Mouse (Mus musculus) heart, adult 2 months (tissue): ENCODE measurements at regions not wholly inside any gene's neighbourhood (a gene's known extent, or its start where the extent isn't known, plus 50 kb on each side); places are given as distances from the start of the nearest gene placed in this dataset.

Experiments used
- DNase-seq, 2 experiments: peaks; one replicate each; pipeline ENCODE4 v3.0.0; 2021
- H3K27ac ChIP-seq: fragments of 200-600 bp; 2 replicates; pipeline ENCODE4 v1.8.1; 2022
- H3K27me3 ChIP-seq: fragments of 200-500 bp; 2 replicates; pipeline ENCODE4 v1.6.1; 2012; ENCODE audit warnings: mild to moderate bottlenecking, low read length, inconsistent platforms, mixed read lengths; ENCODE audit not compliant: control insufficient read depth, insufficient read depth
- H3K36me3 ChIP-seq: fragments of 200-500 bp; 2 replicates; pipeline ENCODE4 v1.6.1; 2012; ENCODE audit warnings: low read length, inconsistent platforms; ENCODE audit not compliant: control insufficient read depth, insufficient read depth
- H3K4me1 ChIP-seq: fragments of 200-500 bp; 2 replicates; pipeline ENCODE4 v1.6.1; 2011; ENCODE audit warnings: low read length; ENCODE audit not compliant: control insufficient read depth, insufficient read depth
- H3K4me3 ChIP-seq: fragments of 200-600 bp; 2 replicates; pipeline ENCODE4 v1.8.1; 2022
- H3K79me2 ChIP-seq: fragments of 200-500 bp; replicated peaks from 2 replicates; pipeline ENCODE4 v1.6.1; 2012; ENCODE audit warnings: mild to moderate bottlenecking, inconsistent platforms, low read length, moderate library complexity, mixed read lengths; ENCODE audit not compliant: control insufficient read depth, insufficient read depth
- H3K9ac ChIP-seq: fragments of 200-500 bp; 2 replicates; pipeline ENCODE4 v1.6.1; 2012; ENCODE audit warnings: low read depth, mild to moderate bottlenecking, control low read depth, inconsistent platforms, low read length, mixed read lengths
- CTCF ChIP-seq: fragments of 200-600 bp; IDR thresholded peaks from 2 replicates; pipeline ENCODE4 v1.8.1; 2022; ENCODE audit warnings: antibody characterized with exemption, mild to moderate bottlenecking, moderate library complexity
- EP300 ChIP-seq: fragments of 200-500 bp; IDR thresholded peaks from 2 replicates; pipeline ENCODE4 v1.6.1; 2011; ENCODE audit warnings: low read depth, low read length, control low read depth; ENCODE audit not compliant: insufficient read depth
- POLR2A ChIP-seq: fragments of 200-500 bp; IDR thresholded peaks from 2 replicates; pipeline ENCODE4 v1.6.1; 2011; ENCODE audit warnings: mild to moderate bottlenecking, low read depth, low read length, control low read depth; ENCODE audit not compliant: insufficient read depth
- WGBS: fragments of 180-500 bp; shearing (Covaris S2); methylation state at CpG from one replicate; pipeline ENCODE4 v1.1.7; 2018; 5-methylcytosine and 5-hydroxymethylcytosine counted together
- intact Hi-C: fragments of 180-260 bp; cut with DNase I; formaldehyde crosslinking; loops from one replicate; pipeline ENCODE4 v1.15.1; 2025

- no peaks in the 10 kb centered on the region for H3K4me1 ChIP-seq
- WGBS = 80% methylated on average over 4 of the region's 4 CpGs
These were observed 216.1 kb upstream of the Stt3b start for GRCm38 (mm10) chr9:115526322-115526721.

GRCm38 (mm10) chr9:115526981-115527380, 216.8 kb upstream of the Stt3b start:
- no peak for TF ChIP-seq POLR2A
- no peak for TF ChIP-seq CTCF
- TF ChIP-seq EP300 = no peak
- Histone ChIP-seq H3K27me3 (no peaks in the 10 kb centered on the region), H3K79me2 (no peaks in the 10 kb centered on the region), H3K36me3 (no peaks in the 10 kb centered on the region), H3K9ac (no peak overlapping the region), H3K4me1 (no peaks in the 10 kb centered on the region), H3K27ac (no peak overlapping the region), H3K4me3 (no peak overlapping the region)
- WGBS = 68% methylated on average over 6 of the region's 6 CpGs
- intact Hi-C loops = no loop called here
- no peak for DNase-seq

More at GRCm38 (mm10) chr9:115526322-115526721, 216.1 kb upstream of the Stt3b start:
- Histone ChIP-seq H3K4me3 (no peak overlapping the region), H3K36me3 (no peaks in the 10 kb centered on the region), H3K27ac (no peak overlapping the region), H3K79me2 (no peaks in the 10 kb centered on the region), H3K9ac (no peak overlapping the region), H3K27me3 (no peaks in the 10 kb centered on the region)
- intact Hi-C loops = no loop called here
- DNase-seq = no peak
- no peak for TF ChIP-seq CTCF
- TF ChIP-seq POLR2A = no peak
- TF ChIP-seq EP300 = no peak

DNA sequence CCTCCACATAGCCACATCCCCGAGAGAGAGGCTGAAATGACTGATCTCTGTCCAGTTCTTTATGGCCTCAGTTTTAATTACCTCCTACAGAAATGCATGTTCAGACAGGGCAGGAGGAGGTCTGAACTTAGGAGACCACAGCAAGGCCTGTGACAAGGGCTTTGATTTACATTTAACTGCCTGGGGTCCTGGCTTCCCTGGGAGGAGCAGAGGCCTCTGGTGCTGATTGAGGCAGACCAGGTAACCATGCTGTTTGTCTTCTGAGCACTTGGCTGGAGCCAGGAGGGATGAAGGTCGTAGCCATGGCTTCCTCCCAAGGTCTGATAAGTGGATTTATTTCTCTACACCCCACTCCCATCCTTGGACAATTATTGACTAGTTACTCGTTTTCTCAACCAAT, 224.0 kb upstream of the Stt3b start:
- Histone ChIP-seq H3K27me3 (no peaks in the 10 kb centered on the region), H3K79me2 (no peaks in the 10 kb centered on the region), H3K4me1 (no peaks in the 10 kb centered on the region), H3K9ac (no peak overlapping the region), H3K4me3 (no peak overlapping the region), H3K36me3 (no peaks in the 10 kb centered on the region), H3K27ac (no peak overlapping the region)
- 52% methylated on average over 3 of the region's 3 CpGs for WGBS
- intact Hi-C loops = no loop called here
- DNase-seq = no peak
- TF ChIP-seq POLR2A (no peak), EP300 (no peak), CTCF (no peak)

DNA sequence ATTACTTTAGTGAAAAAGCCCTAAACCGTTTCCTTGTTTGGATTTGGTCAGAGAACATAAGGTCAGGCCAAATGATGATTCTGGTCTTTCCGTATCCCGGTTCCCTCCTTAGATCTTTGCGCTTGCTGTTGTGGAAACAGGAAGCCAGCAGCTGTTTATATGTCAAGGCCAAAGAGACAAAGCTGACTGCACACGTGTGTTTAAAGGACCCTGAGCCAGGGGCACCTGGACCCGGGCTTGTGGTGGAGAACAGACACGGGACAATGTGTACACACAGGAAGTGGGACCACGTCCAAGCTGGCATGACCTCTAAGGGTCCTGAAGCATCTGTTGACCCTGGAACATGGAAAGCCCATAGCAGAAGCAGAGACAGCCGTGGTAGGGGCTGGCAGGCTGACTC, 233.4 kb upstream of the Stt3b start:
- WGBS = 35% methylated on average over 9 of the region's 9 CpGs
- Histone ChIP-seq H3K36me3 (no peaks in the 10 kb centered on the region), H3K4me3 (no peak overlapping the region), H3K27ac (no peak overlapping the region), H3K9ac (no peak overlapping the region), H3K27me3 (no peaks in the 10 kb centered on the region), H3K79me2 (no peaks in the 10 kb centered on the region), H3K4me1 (no peaks in the 10 kb centered on the region)
- TF ChIP-seq POLR2A (no peak), EP300 (no peak), CTCF (no peak)
- intact Hi-C loops = no loop called here
- peak in 1 of 2 experiments; percentile 16 for DNase-seq

- intact Hi-C loops = no loop called here
- H3K9ac ChIP-seq = no peak overlapping the region
- H3K4me1 ChIP-seq = no peaks in the 10 kb centered on the region
- TF ChIP-seq POLR2A = no peak
- TF ChIP-seq CTCF = no peak
- TF ChIP-seq EP300 = no peak
- H3K79me2 ChIP-seq = no peaks in the 10 kb centered on the region
- 75% methylated on average over 4 of the region's 4 CpGs for WGBS
- no peak overlapping the region for H3K27ac ChIP-seq
- no peaks in the 10 kb centered on the region for H3K27me3 ChIP-seq
- no peaks in the 10 kb centered on the region for H3K36me3 ChIP-seq
- no peak for DNase-seq
- H3K4me3 ChIP-seq = no peak overlapping the region
These were observed 235.0 kb upstream of the Stt3b start for GRCm38 (mm10) chr9:115545178-115545577.

DNA sequence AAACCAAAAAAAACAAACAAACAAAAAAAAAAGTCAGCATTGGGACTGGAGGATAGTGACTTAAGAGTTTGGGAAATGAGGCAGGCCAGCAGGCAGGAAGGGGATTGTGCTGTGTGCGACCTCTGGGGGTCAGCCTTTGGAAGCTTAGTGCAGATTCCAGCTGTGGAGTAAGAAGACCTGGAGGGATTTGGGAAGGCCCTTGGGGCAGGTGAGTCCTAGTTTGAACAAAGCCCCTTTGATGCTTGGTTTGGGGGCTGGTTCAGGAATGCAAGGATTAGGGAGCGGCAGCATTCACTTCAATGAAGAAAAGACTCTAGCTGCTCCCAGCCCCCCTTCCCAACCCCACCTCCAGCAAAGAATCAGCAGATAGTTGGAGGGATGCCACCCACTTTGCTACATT, 235.6 kb upstream of the Stt3b start:
- TF ChIP-seq EP300 = no peak
- TF ChIP-seq POLR2A = no peak
- no peak for TF ChIP-seq CTCF
- intact Hi-C loops = no loop called here
- 72% methylated on average over 2 of the region's 2 CpGs for WGBS
- Histone ChIP-seq H3K27me3 (no peaks in the 10 kb centered on the region), H3K36me3 (no peaks in the 10 kb centered on the region), H3K79me2 (no peaks in the 10 kb centered on the region), H3K27ac (no peak overlapping the region), H3K9ac (no peak overlapping the region), H3K4me3 (no peak overlapping the region), H3K4me1 (no peaks in the 10 kb centered on the region)
- DNase-seq = no peak
